Mouse (Mus musculus) CH12.LX (cell line): ENCODE data around the gene Amz2.

ENCODE experiments used
- EP300 ChIP-seq: IDR thresholded peaks from 2 replicates; pipeline ENCODE4 v1.6.1; 2011; ENCODE audit warnings: low read length, improper control_type of control experiment
- MXI1 ChIP-seq: IDR thresholded peaks from 2 replicates; pipeline ENCODE4 v1.6.1; 2011; ENCODE audit warnings: mild to moderate bottlenecking, low read depth, low read length, improper control_type of control experiment
- USF2 ChIP-seq: conservative IDR thresholded peaks from 2 replicates; pipeline ENCODE4 v1.6.1; 2011; ENCODE audit warnings: low read depth, low read length, improper control_type of control experiment

GRCm38 (mm10) chr11:109417472-109418040 lies 8.2 kb upstream of the Amz2 start:
- TF ChIP-seq MXI1 (peak; percentile 39; the same call in 1 of the 2 replicates), USF2 (no peak), EP300 (0 out of 2 replicates have a peak, but pooled peaks have one; percentile 18)
